Mouse (Mus musculus): Measurements from ENCODE around the gene Srpk2. TPM values are rescaled to one million over a fixed set of nuclear protein-coding genes. Genes with fewer than 3 reads are reported as not detected.
A peak's percentile ranks its signal among the peaks of the same experiment; 100 is the strongest.

The Srpk2 gene
- total and polyA plus RNA-seq, 3 experiments: 20.6 to 31.1 (median 23.3) TPM

GRCm38 (mm10) chr5:23713401-23714335 lies 29.3 kb upstream of the Srpk2 start:
- dilution Hi-C loops (cut with MboI; ENCODE audit: extremely low pct_ligation_motif_present, extremely low pct_unique_long_range_greater_than_20kb, low sequenced_read_pairs) (no loop called here), in situ Hi-C loops (cut with MboI; ENCODE audit: low pct_ligation_motif_present, low pct_unique_long_range_greater_than_20kb, low sequenced_read_pairs) (loop anchor here (5.0 to 10.0 kb wide), 2 partner anchors 34 to 199 kb away; no protein-coding TSS in a partner anchor)
- no peaks in the 10 kb centered on the region for H3K27me3 ChIP-seq (replicated peaks)
- TF ChIP-seq JUN (IDR thresholded peaks at IDR 0.05; ENCODE audit: insufficient read depth, low read depth, low read length) (no peak), CTCF (conservative IDR thresholded peaks at IDR 0.05 in 1 of 2, IDR thresholded peaks at IDR 0.05 in 1 of 2; ENCODE audit: low read depth in 2 of 2, low read length in 2 of 2) (peak in 1 of 2 experiments; percentile 39; a peak in 2 of 4 replicates), RAD21 (IDR thresholded peaks at IDR 0.05; ENCODE audit: low read depth, low read length) (peak; percentile 20)
- H3K4me3 ChIP-seq (replicated peaks in 1 of 3; ENCODE audit: low read depth in 2 of 3, low read length in 2 of 3, poor library complexity in 1 of 3): no peak overlapping the region
- peak overlapping the region; percentile 68 for H3K9ac ChIP-seq (ENCODE audit: insufficient read depth, low read depth)
- H3K4me1 ChIP-seq (ENCODE audit: control insufficient read depth in 1 of 2, insufficient read depth in 2 of 2): peaks cover 9 to 23% of the 10 kb centered on the region in 2 experiments
- peak overlapping the region; percentile 97; the same call in 1 of the 2 replicates for H3K4me2 ChIP-seq (ENCODE audit: insufficient read depth, low read depth, poor library complexity, severe bottlenecking)
- peak; percentile 54 for DNase-seq (ENCODE audit: extremely low read depth)
- H3K79me2 ChIP-seq (replicated peaks; ENCODE audit: control insufficient read depth, extremely low read depth, insufficient read depth, poor library complexity, severe bottlenecking): peaks cover 11% of the 10 kb centered on the region
- H3K9me3 ChIP-seq (replicated peaks; ENCODE audit: low read length): peaks cover 17% of the 10 kb centered on the region
- H3K27ac ChIP-seq (ENCODE audit: insufficient read depth, low read depth): no peak overlapping the region
- peaks cover 15 to 22% of the 10 kb centered on the region in 2 experiments for H3K36me3 ChIP-seq (replicated peaks in 1 of 2; ENCODE audit: control insufficient read depth in 1 of 2, insufficient read depth in 1 of 2, low read length in 1 of 2)

- Histone ChIP-seq H3K4me1 (ENCODE audit: control insufficient read depth in 1 of 2, insufficient read depth in 2 of 2) (peaks cover 5 to 11% of the 10 kb centered on the region in 2 experiments), H3K4me2 (ENCODE audit: insufficient read depth, low read depth, poor library complexity, severe bottlenecking) (peak overlapping the region; percentile 97), H3K9me3 (replicated peaks; ENCODE audit: low read length) (peaks cover 17% of the 10 kb centered on the region), H3K4me3 (replicated peaks in 1 of 3; ENCODE audit: low read depth in 2 of 3, low read length in 2 of 3, poor library complexity in 1 of 3) (peak overlapping the region; percentile 73 to 96 (median 87)), H3K79me2 (replicated peaks; ENCODE audit: control insufficient read depth, extremely low read depth, insufficient read depth, poor library complexity, severe bottlenecking) (peaks cover 13% of the 10 kb centered on the region), H3K9ac (ENCODE audit: insufficient read depth, low read depth) (peak overlapping the region; percentile 91), H3K36me3 (replicated peaks in 1 of 2; ENCODE audit: control insufficient read depth in 1 of 2, insufficient read depth in 1 of 2, low read length in 1 of 2) (peaks cover 24 to 26% of the 10 kb centered on the region in 2 experiments), H3K27me3 (replicated peaks) (no peaks in the 10 kb centered on the region), H3K27ac (ENCODE audit: insufficient read depth, low read depth) (peak overlapping the region; percentile 48)
- DNase-seq (ENCODE audit: extremely low read depth): peak; percentile 64
- dilution Hi-C loops (cut with MboI; ENCODE audit: extremely low pct_ligation_motif_present, extremely low pct_unique_long_range_greater_than_20kb, low sequenced_read_pairs) (no loop called here), in situ Hi-C loops (cut with MboI; ENCODE audit: low pct_ligation_motif_present, low pct_unique_long_range_greater_than_20kb, low sequenced_read_pairs) (loop anchor here (5.0 to 10.0 kb wide), 2 partner anchors 35 to 198 kb away; no protein-coding TSS in a partner anchor)
- TF ChIP-seq KAT2A (IDR thresholded peaks at IDR 0.05; ENCODE audit: insufficient replicate concordance, low read length): peak; percentile 67; the same call in 1 of the 2 replicates
- no peak for TF ChIP-seq SIN3A (IDR thresholded peaks at IDR 0.05; ENCODE audit: low read length)
- TF ChIP-seq RCOR1 (conservative IDR thresholded peaks at IDR 0.05; ENCODE audit: low read depth, low read length): no peak
- no peak for TF ChIP-seq ZC3H11A (IDR thresholded peaks at IDR 0.05; ENCODE audit: low read depth, low read length)
- TF ChIP-seq JUND (conservative IDR thresholded peaks at IDR 0.05; ENCODE audit: low read depth, low read length): no peak
- no peak for TF ChIP-seq CHD1 (IDR thresholded peaks at IDR 0.05; ENCODE audit: low read depth, low read length)
- peak; percentile 81 for TF ChIP-seq TBP (conservative IDR thresholded peaks at IDR 0.05; ENCODE audit: low read depth, low read length)
- peak; percentile 96 for TF ChIP-seq MXI1 (IDR thresholded peaks at IDR 0.05; ENCODE audit: low read depth, low read length)
- peak; percentile 70 for TF ChIP-seq HCFC1 (IDR thresholded peaks at IDR 0.05; ENCODE audit: low read depth, low read length)
- peak; percentile 90 for TF ChIP-seq NELFE (IDR thresholded peaks at IDR 0.05; ENCODE audit: low read depth, low read length)
- TF ChIP-seq GABPA (IDR thresholded peaks at IDR 0.05; ENCODE audit: insufficient replicate concordance, low read depth, low read length): no peak
- no peak for TF ChIP-seq MAFK (IDR thresholded peaks at IDR 0.05; ENCODE audit: insufficient replicate concordance, low read length)
- no peak for TF ChIP-seq USF2 (conservative IDR thresholded peaks at IDR 0.05; ENCODE audit: low read depth, low read length)
- TF ChIP-seq MYC (IDR thresholded peaks at IDR 0.05; ENCODE audit: low read depth, low read length): peak; percentile 96
- no peak for TF ChIP-seq IRF4 (IDR thresholded peaks at IDR 0.05; ENCODE audit: low read depth, low read length)
- TF ChIP-seq MAZ (IDR thresholded peaks at IDR 0.05; ENCODE audit: low read depth, low read length): no peak
- no peak; the same call in 1 of the 2 replicates for TF ChIP-seq USF1 (IDR thresholded peaks at IDR 0.05; ENCODE audit: low read depth, low read length)
- TF ChIP-seq TCF12 (IDR thresholded peaks at IDR 0.05; ENCODE audit: low read depth, low read length): peak; percentile 68
- TF ChIP-seq POLR2A (IDR thresholded peaks at IDR 0.05; ENCODE audit: low read depth, low read length): peak; percentile 90
- no peak for TF ChIP-seq ZNF384 (IDR thresholded peaks at IDR 0.05; ENCODE audit: low read depth, low read length)
- 0 out of 2 replicates have a peak, but pooled peaks have one; percentile 16 for TF ChIP-seq E2F4 (IDR thresholded peaks at IDR 0.05; ENCODE audit: insufficient replicate concordance, low read depth, low read length)
- no peak for TF ChIP-seq PAX5 (IDR thresholded peaks at IDR 0.05; ENCODE audit: low read length)
- TF ChIP-seq UBTF (IDR thresholded peaks at IDR 0.05; ENCODE audit: low read depth, low read length): no peak
- TF ChIP-seq MEF2A (IDR thresholded peaks at IDR 0.05; ENCODE audit: borderline replicate concordance, low read depth, low read length): no peak
- TF ChIP-seq CTCF (conservative IDR thresholded peaks at IDR 0.05 in 1 of 2, IDR thresholded peaks at IDR 0.05 in 1 of 2; ENCODE audit: low read depth in 2 of 2, low read length in 2 of 2): peak in 1 of 2 experiments; percentile 49; a peak in 2 of 4 replicates
These were observed 27.9 kb upstream of the Srpk2 start for GRCm38 (mm10) chr5:23712130-23713001.
